Mouse (Mus musculus): ENCODE results near the gene Cry2. TPM values are rescaled to one million over a fixed set of nuclear protein-coding genes. Genes with fewer than 3 reads are reported as not detected.

The Cry2 gene
- polyA plus RNA-seq, 1 experiment from 2014 or later, result 22.1 TPM

GRCm38 (mm10) chr2:92364086-92364485 lies 69.8 kb downstream of the Cry2 start:
- no peak overlapping the region for H3K4me2 ChIP-seq (replicated peaks; ENCODE audit: low read depth, low read length)
- ATAC-seq (ENCODE audit: low FRiP score) (no peak), DNase-seq (ENCODE audit: low spot score) (no peak)
- WGBS, result 92% methylated on average over 4 of the region's 4 CpGs
- H3K27me3 ChIP-seq (ENCODE audit: control insufficient read depth, insufficient read depth, low read length), result no peaks in the 10 kb centered on the region
- no peak overlapping the region for H3K4me3 ChIP-seq (ENCODE audit: low read depth, low read length)
- 0 out of 2 replicates have a peak, but pooled peaks cover 3% of the 10 kb centered on the region for H3K36me3 ChIP-seq (ENCODE audit: control insufficient read depth, insufficient read depth, low read length)
- H3K9me3 ChIP-seq (ENCODE audit: control insufficient read depth, low read length), result no peaks in the 10 kb centered on the region
- H3K4me1 ChIP-seq (replicated peaks; ENCODE audit: control insufficient read depth, insufficient read depth, low read length), result no peaks in the 10 kb centered on the region
- no peak overlapping the region for H3K27ac ChIP-seq (ENCODE audit: low read depth, low read length)
- no peak overlapping the region for H3K9ac ChIP-seq (ENCODE audit: low read depth, low read length)

GRCm38 (mm10) chr2:92362571-92363228 lies 71.1 kb downstream of the Cry2 start:
- 98% methylated on average over 6 of the region's 6 CpGs for WGBS
- Histone ChIP-seq H3K36me3 (ENCODE audit: control insufficient read depth, insufficient read depth, low read length) (0 out of 2 replicates have a peak, but pooled peaks cover 3% of the 10 kb centered on the region), H3K27me3 (ENCODE audit: control insufficient read depth, insufficient read depth, low read length) (no peaks in the 10 kb centered on the region), H3K9ac (ENCODE audit: low read depth, low read length) (no peak overlapping the region), H3K9me3 (ENCODE audit: control insufficient read depth, low read length) (no peaks in the 10 kb centered on the region), H3K4me3 (ENCODE audit: low read depth, low read length) (no peak overlapping the region), H3K4me2 (replicated peaks; ENCODE audit: low read depth, low read length) (no peak overlapping the region), H3K4me1 (replicated peaks; ENCODE audit: control insufficient read depth, insufficient read depth, low read length) (no peaks in the 10 kb centered on the region), H3K27ac (ENCODE audit: low read depth, low read length) (no peak overlapping the region)
- ATAC-seq (ENCODE audit: low FRiP score) (no peak), DNase-seq (ENCODE audit: low spot score) (no peak)

GRCm38 (mm10) chr2:92361795-92362194 lies 72.0 kb downstream of the Cry2 start:
- ATAC-seq (ENCODE audit: low FRiP score) (no peak), DNase-seq (ENCODE audit: low spot score) (no peak)
- no peaks in the 10 kb centered on the region for H3K9me3 ChIP-seq (ENCODE audit: control insufficient read depth, low read length)
- 0 out of 2 replicates have a peak, but pooled peaks cover 6% of the 10 kb centered on the region for H3K36me3 ChIP-seq (ENCODE audit: control insufficient read depth, insufficient read depth, low read length)
- H3K27ac ChIP-seq (ENCODE audit: low read depth, low read length), result no peak overlapping the region
- 79% methylated on average over 8 of the region's 8 CpGs for WGBS
- no peak overlapping the region for H3K4me2 ChIP-seq (replicated peaks; ENCODE audit: low read depth, low read length)
- H3K9ac ChIP-seq (ENCODE audit: low read depth, low read length), result no peak overlapping the region
- no peaks in the 10 kb centered on the region for H3K27me3 ChIP-seq (ENCODE audit: control insufficient read depth, insufficient read depth, low read length)
- H3K4me1 ChIP-seq (replicated peaks; ENCODE audit: control insufficient read depth, insufficient read depth, low read length), result no peaks in the 10 kb centered on the region
- no peak overlapping the region for H3K4me3 ChIP-seq (ENCODE audit: low read depth, low read length)

- no peak overlapping the region for H3K4me2 ChIP-seq (replicated peaks; ENCODE audit: low read depth, low read length)
- ATAC-seq (ENCODE audit: low FRiP score), result no peak
- H3K4me3 ChIP-seq (ENCODE audit: low read depth, low read length), result no peak overlapping the region
- H3K9me3 ChIP-seq (ENCODE audit: control insufficient read depth, low read length), result no peaks in the 10 kb centered on the region
- no peaks in the 10 kb centered on the region for H3K27me3 ChIP-seq (ENCODE audit: control insufficient read depth, insufficient read depth, low read length)
- H3K36me3 ChIP-seq (ENCODE audit: control insufficient read depth, insufficient read depth, low read length), result 0 out of 2 replicates have a peak, but pooled peaks cover 8% of the 10 kb centered on the region
- no peak overlapping the region for H3K9ac ChIP-seq (ENCODE audit: low read depth, low read length)
- DNase-seq (ENCODE audit: low spot score), result no peak
- 20% methylated on average over 12 of the region's 12 CpGs for WGBS
- H3K27ac ChIP-seq (ENCODE audit: low read depth, low read length), result no peak overlapping the region
- no peaks in the 10 kb centered on the region for H3K4me1 ChIP-seq (replicated peaks; ENCODE audit: control insufficient read depth, insufficient read depth, low read length)
These were observed 73.0 kb downstream of the Cry2 start for GRCm38 (mm10) chr2:92360893-92361292.

- Histone ChIP-seq H3K4me2 (replicated peaks; ENCODE audit: low read depth, low read length) (no peak overlapping the region), H3K4me1 (replicated peaks; ENCODE audit: control insufficient read depth, insufficient read depth, low read length) (no peaks in the 10 kb centered on the region), H3K27me3 (ENCODE audit: control insufficient read depth, insufficient read depth, low read length) (no peaks in the 10 kb centered on the region), H3K9ac (ENCODE audit: low read depth, low read length) (no peak overlapping the region), H3K9me3 (ENCODE audit: control insufficient read depth, low read length) (no peaks in the 10 kb centered on the region), H3K27ac (ENCODE audit: low read depth, low read length) (no peak overlapping the region), H3K36me3 (ENCODE audit: control insufficient read depth, insufficient read depth, low read length) (0 out of 2 replicates have a peak, but pooled peaks cover 8% of the 10 kb centered on the region), H3K4me3 (ENCODE audit: low read depth, low read length) (no peak overlapping the region)
- ATAC-seq (ENCODE audit: low FRiP score) (no peak), DNase-seq (ENCODE audit: low spot score) (no peak)
- WGBS, result 73% methylated on average over 25 of the region's 25 CpGs
These were observed 73.5 kb downstream of the Cry2 start for GRCm38 (mm10) chr2:92360186-92360823.

GRCm38 (mm10) chr2:92359301-92359700 lies 74.5 kb downstream of the Cry2 start:
- Histone ChIP-seq H3K36me3 (ENCODE audit: control insufficient read depth, insufficient read depth, low read length) (0 out of 2 replicates have a peak, but pooled peaks cover 8% of the 10 kb centered on the region), H3K4me2 (replicated peaks; ENCODE audit: low read depth, low read length) (no peak overlapping the region), H3K27me3 (ENCODE audit: control insufficient read depth, insufficient read depth, low read length) (no peaks in the 10 kb centered on the region), H3K4me3 (ENCODE audit: low read depth, low read length) (no peak overlapping the region), H3K27ac (ENCODE audit: low read depth, low read length) (no peak overlapping the region), H3K9me3 (ENCODE audit: control insufficient read depth, low read length) (no peaks in the 10 kb centered on the region), H3K9ac (ENCODE audit: low read depth, low read length) (no peak overlapping the region), H3K4me1 (replicated peaks; ENCODE audit: control insufficient read depth, insufficient read depth, low read length) (no peaks in the 10 kb centered on the region)
- ATAC-seq (ENCODE audit: low FRiP score) (no peak), DNase-seq (ENCODE audit: low spot score) (no peak)
- 91% methylated on average over 2 of the region's 2 CpGs for WGBS

GRCm38 (mm10) chr2:92354224-92354623 lies 79.6 kb downstream of the Cry2 start:
- no peaks in the 10 kb centered on the region for H3K4me1 ChIP-seq (replicated peaks; ENCODE audit: control insufficient read depth, insufficient read depth, low read length)
- no peak overlapping the region for H3K4me2 ChIP-seq (replicated peaks; ENCODE audit: low read depth, low read length)
- H3K36me3 ChIP-seq (ENCODE audit: control insufficient read depth, insufficient read depth, low read length), result peaks cover 5% of the 10 kb centered on the region; the same call in 1 of the 2 replicates
- ATAC-seq (ENCODE audit: low FRiP score), result no peak
- H3K27ac ChIP-seq (ENCODE audit: low read depth, low read length), result no peak overlapping the region
- DNase-seq (ENCODE audit: low spot score), result no peak
- no peak overlapping the region for H3K4me3 ChIP-seq (ENCODE audit: low read depth, low read length)
- 55% methylated on average over 6 of the region's 6 CpGs for WGBS
- H3K27me3 ChIP-seq (ENCODE audit: control insufficient read depth, insufficient read depth, low read length), result no peaks in the 10 kb centered on the region
- no peaks in the 10 kb centered on the region for H3K9me3 ChIP-seq (ENCODE audit: control insufficient read depth, low read length)
- no peak overlapping the region for H3K9ac ChIP-seq (ENCODE audit: low read depth, low read length)
